Mouse (Mus musculus) G1E (cell line): ENCODE data around the gene Cst8. TPM values are rescaled to one million over a fixed set of nuclear protein-coding genes. Genes with fewer than 3 reads are reported as not detected.
"Not testable (repeated sequence)": the region's sequence is repeated elsewhere in the genome, so short reads cannot be mapped to it uniquely, and the experiment has no call there.

Experiments used
- ATAC-seq: 2 replicates; pipeline ENCODE4 v1.8.0; 2016; ENCODE audit warnings: mild to moderate bottlenecking; ENCODE audit not compliant: insufficient number of reproducible peaks, poor library complexity, low FRiP score, severe bottlenecking; ENCODE audit errors: extremely low read depth
- DNase-seq: peaks from one replicate; pipeline ENCODE4 v3.0.0; 2012; ENCODE audit warnings: low spot score
- H3K27me3 ChIP-seq: 2 replicates; pipeline ENCODE4 v1.6.1; 2012; ENCODE audit warnings: mild to moderate bottlenecking, low read length, inconsistent platforms; ENCODE audit not compliant: insufficient read depth
- H3K36me3 ChIP-seq: replicated peaks from 2 replicates; pipeline ENCODE3; 2012; ENCODE audit warnings: mild to moderate bottlenecking, inconsistent platforms
- H3K4me1 ChIP-seq: 2 replicates; pipeline ENCODE4 v1.6.1; 2012; ENCODE audit warnings: low read depth, low read length, inconsistent platforms, mixed read lengths; ENCODE audit not compliant: insufficient read depth
- H3K4me3 ChIP-seq: 2 replicates; pipeline ENCODE4 v1.5.1; 2012; ENCODE audit warnings: low read depth, mild to moderate bottlenecking, inconsistent platforms, low read length, moderate library complexity, mixed read lengths
- H3K9me3 ChIP-seq: replicated peaks from 2 replicates; pipeline ENCODE4 v1.6.1; 2012; ENCODE audit warnings: inconsistent platforms
- CTCF ChIP-seq: IDR thresholded peaks from 2 replicates; pipeline ENCODE4 v1.5.1; 2012; ENCODE audit warnings: low read depth, low read length, inconsistent platforms, mixed read lengths
- GATA1 ChIP-seq: IDR thresholded peaks from 2 replicates; pipeline ENCODE4 v1.6.1; 2012; ENCODE audit warnings: borderline replicate concordance, low read length, inconsistent platforms, mixed read lengths
- GATA2 ChIP-seq: IDR thresholded peaks from 2 replicates; pipeline ENCODE4 v1.6.1; 2012; ENCODE audit warnings: low read depth, low read length, inconsistent platforms, borderline replicate concordance
- POLR2AphosphoS5 ChIP-seq: IDR thresholded peaks from 2 replicates; pipeline ENCODE4 v1.6.1; 2012; ENCODE audit warnings: low read depth, low read length, inconsistent platforms; ENCODE audit not compliant: insufficient replicate concordance
- TAL1 ChIP-seq: conservative IDR thresholded peaks from 2 replicates; pipeline ENCODE4 v1.6.1; 2012; ENCODE audit warnings: low read depth, low read length, inconsistent platforms, mixed read lengths
- polyA plus RNA-seq: library from polyadenylated mRNA; stranded (reverse); fragments of >175 nt; gene quantifications from 2 replicates; pipeline ENCODE4 v1.2.3, GENCODE M21; 2012
- total RNA-seq, 2 experiments: library from RNA; stranded (forward) in 1 of 2; stranded (reverse) in 1 of 2; fragments of 200-1000 nt in 1 of 2; fragments of >200 nt in 1 of 2; fragmentation: Nextera tagmentation in 1 of 2; gene quantifications; 2 replicates each; pipeline ENCODE4 v1.2.3; 2014 to 2017

The Cst8 gene
- not detected in 2 replicates for total RNA-seq (2014; fragmentation: Nextera tagmentation)
- not detected in 2 replicates for total RNA-seq (2017)
- polyA plus RNA-seq = not detected in 2 replicates

DNA sequence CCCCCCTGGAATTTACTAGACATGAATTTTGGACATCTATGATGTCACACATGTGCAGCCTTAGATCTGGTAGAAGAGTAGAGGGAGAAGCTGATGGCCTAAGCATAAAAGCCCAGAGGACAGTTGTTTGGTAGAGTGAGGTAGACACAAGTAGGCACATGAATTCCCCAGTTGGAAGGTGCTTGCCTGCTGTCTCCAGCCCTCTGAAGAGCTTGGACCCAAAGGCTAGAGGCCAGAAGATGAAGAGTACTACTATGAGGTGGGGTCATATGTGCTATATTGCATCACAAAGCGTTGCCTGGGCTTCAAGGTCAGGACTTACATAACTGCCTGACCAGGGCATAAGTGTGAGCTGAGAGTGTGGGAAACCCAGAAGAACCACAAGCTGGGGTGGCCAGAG is at the start of gene Cst8:
Gene Cst8, plus strand, starts transcription at position 301 of the 400 bp plus-strand sequence.
- DNase-seq (no peak), ATAC-seq (no peak)
- no peaks in the 10 kb centered on the region for H3K27me3 ChIP-seq
- TF ChIP-seq TAL1 (no peak), CTCF (no peak), GATA1 (no peak), POLR2AphosphoS5 (no peak), GATA2 (no peak)
- H3K4me3 ChIP-seq = no peak within 1 kb of the TSS
- H3K36me3 ChIP-seq = no peaks in the 10 kb centered on the region
- no peaks in the 10 kb centered on the region for H3K4me1 ChIP-seq
- H3K9me3 ChIP-seq = no peaks in the 10 kb centered on the region

DNA sequence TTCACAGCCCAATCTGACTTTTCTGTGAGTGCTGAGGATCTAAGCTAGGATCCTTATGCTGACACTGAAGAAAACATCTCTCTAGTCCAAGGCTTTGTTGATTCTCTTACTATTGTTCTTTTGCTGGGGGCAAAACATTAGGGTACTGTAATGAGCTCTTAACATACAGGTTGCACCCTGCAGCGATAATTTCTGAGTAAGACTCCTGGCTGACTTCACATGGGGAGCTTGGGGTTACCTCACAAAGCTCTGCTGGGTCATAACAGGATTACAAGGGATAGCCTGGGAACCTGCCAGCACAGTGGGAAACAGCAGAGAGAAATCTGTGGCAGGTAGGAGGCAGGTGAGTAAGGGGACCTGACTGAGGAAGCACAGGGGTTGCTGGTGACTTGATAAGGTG is 48.5 kb upstream of the Cst8 start, which contains the start of gene Cstl1:
Gene Cstl1, plus strand, starts transcription at position 301 of the 400 bp plus-strand sequence.
- Histone ChIP-seq H3K36me3 (no peaks in the 10 kb centered on the region), H3K4me3 (no peak within 1 kb of the TSS), H3K9me3 (no peaks in the 10 kb centered on the region), H3K27me3 (no peaks in the 10 kb centered on the region), H3K4me1 (peaks cover 3% of the 10 kb centered on the region; the same call in 1 of the 2 replicates)
- TF ChIP-seq CTCF (no peak), POLR2AphosphoS5 (no peak), TAL1 (no peak), GATA1 (no peak), GATA2 (no peak)
- ATAC-seq (no peak), DNase-seq (no peak)

- no peaks in the 10 kb centered on the region for H3K9me3 ChIP-seq
- H3K4me1 ChIP-seq = peaks cover 3% of the 10 kb centered on the region; the same call in 1 of the 2 replicates
- no peaks in the 10 kb centered on the region for H3K27me3 ChIP-seq
- no peak for TF ChIP-seq GATA2
- TF ChIP-seq POLR2AphosphoS5 = no peak
- TF ChIP-seq CTCF = peak; percentile 21
- TF ChIP-seq GATA1 = no peak
- TF ChIP-seq TAL1 = no peak
- H3K4me3 ChIP-seq = no peak overlapping the region
- DNase-seq = peak; percentile 20
- no peaks in the 10 kb centered on the region for H3K36me3 ChIP-seq
- ATAC-seq = peak; percentile 86
Observed at GRCm38 (mm10) chr2:148751893-148752813, 46.4 kb upstream of the Cst8 start.

- Histone ChIP-seq H3K4me3 (no peak overlapping the region), H3K9me3 (no peaks in the 10 kb centered on the region), H3K27me3 (no peaks in the 10 kb centered on the region), H3K4me1 (peaks cover 3% of the 10 kb centered on the region; the same call in 1 of the 2 replicates), H3K36me3 (no peaks in the 10 kb centered on the region)
- TF ChIP-seq TAL1 (no peak), CTCF (no peak), GATA2 (no peak), POLR2AphosphoS5 (no peak), GATA1 (no peak)
- ATAC-seq = no peak
- no peak for DNase-seq
Observed at GRCm38 (mm10) chr2:148754310-148754846, 44.2 kb upstream of the Cst8 start.

- Histone ChIP-seq H3K27me3 (no peaks in the 10 kb centered on the region), H3K4me3 (no peak overlapping the region), H3K9me3 (no peaks in the 10 kb centered on the region), H3K4me1 (no peaks in the 10 kb centered on the region), H3K36me3 (no peaks in the 10 kb centered on the region)
- TF ChIP-seq CTCF = no peak
- TF ChIP-seq TAL1 = no peak
- TF ChIP-seq GATA1 = no peak
- no peak for TF ChIP-seq GATA2
- TF ChIP-seq POLR2AphosphoS5 = no peak
- ATAC-seq (no peak), DNase-seq (no peak)
Observed at GRCm38 (mm10) chr2:148763648-148764388, 34.8 kb upstream of the Cst8 start.

GRCm38 (mm10) chr2:148771397-148771796 is 27.2 kb upstream of the Cst8 start, which contains the start of gene Cst11:
Gene Cst11 (minus strand): TSS chr2:148771497.
- not testable (repeated sequence) for H3K4me3 ChIP-seq, H3K9me3 ChIP-seq, H3K27me3 ChIP-seq, ATAC-seq, H3K36me3 ChIP-seq, H3K4me1 ChIP-seq, DNase-seq
